Mouse (Mus musculus) embryonic facial prominence, embryonic 10.5 days (tissue): ENCODE measurements at regions not wholly inside any gene's neighbourhood (a gene's known extent, or its start where the extent isn't known, plus 50 kb on each side); places are given as distances from the start of the nearest gene placed in this dataset.

Source experiments
- DNase-seq: peaks from one replicate; pipeline ENCODE4 v3.0.0-alpha.2; 2017; ENCODE audit warnings: low spot score
- H3K27ac ChIP-seq: fragments of 300-500 bp; sonication (generic); replicated peaks from 2 replicates; pipeline ENCODE4 v1.5.1; 2016; ENCODE audit warnings: mild to moderate bottlenecking
- H3K27me3 ChIP-seq: fragments of 300-500 bp; sonication (generic); replicated peaks from 2 replicates; pipeline ENCODE4 v1.6.1; 2016; ENCODE audit warnings: low read depth, mild to moderate bottlenecking; ENCODE audit not compliant: poor library complexity, severe bottlenecking
- H3K36me3 ChIP-seq: fragments of 300-500 bp; sonication (generic); replicated peaks from 2 replicates; pipeline ENCODE4 v1.6.1; 2016; ENCODE audit warnings: mild to moderate bottlenecking, moderate library complexity
- H3K4me1 ChIP-seq: fragments of 300-500 bp; sonication (generic); 2 replicates; pipeline ENCODE4 v1.6.1; 2016
- H3K4me3 ChIP-seq: fragments of 300-500 bp; sonication (generic); 2 replicates; pipeline ENCODE4 v1.5.1; 2016; ENCODE audit warnings: mild to moderate bottlenecking, moderate library complexity
- H3K9me3 ChIP-seq: fragments of 300-500 bp; sonication (generic); 2 replicates; pipeline ENCODE4 v1.6.1; 2016; ENCODE audit warnings: mild to moderate bottlenecking
- WGBS: fragments of 180-500 bp; shearing (Covaris S2); methylation state at CpG from one replicate; pipeline ENCODE4 v1.1.7; 2016; 5-methylcytosine and 5-hydroxymethylcytosine counted together

- Histone ChIP-seq H3K27ac (no peak overlapping the region), H3K27me3 (no peaks in the 10 kb centered on the region), H3K4me3 (no peak overlapping the region), H3K4me1 (no peaks in the 10 kb centered on the region), H3K36me3 (no peaks in the 10 kb centered on the region), H3K9me3 (no peaks in the 10 kb centered on the region)
- WGBS = 65% methylated on average over 5 of the region's 5 CpGs
- DNase-seq = no peak
Measured at GRCm38 (mm10) chr5:54349775-54350332, 351.6 kb downstream of the Stim2 start.

- no peaks in the 10 kb centered on the region for H3K27me3 ChIP-seq
- no peak overlapping the region for H3K4me3 ChIP-seq
- DNase-seq = peak; percentile 8
- WGBS = 68% methylated on average over 4 of the region's 4 CpGs
- H3K36me3 ChIP-seq = no peaks in the 10 kb centered on the region
- no peaks in the 10 kb centered on the region for H3K9me3 ChIP-seq
- no peaks in the 10 kb centered on the region for H3K4me1 ChIP-seq
- H3K27ac ChIP-seq = no peak overlapping the region
Measured at GRCm38 (mm10) chr5:54356105-54356504, 357.8 kb downstream of the Stim2 start.

GRCm38 (mm10) chr5:54357501-54357900 lies 359.2 kb downstream of the Stim2 start:
- Histone ChIP-seq H3K4me3 (no peak overlapping the region), H3K27ac (no peak overlapping the region), H3K27me3 (no peaks in the 10 kb centered on the region), H3K4me1 (no peaks in the 10 kb centered on the region), H3K9me3 (no peaks in the 10 kb centered on the region), H3K36me3 (no peaks in the 10 kb centered on the region)
- 90% methylated on average over 4 of the region's 4 CpGs for WGBS
- no peak for DNase-seq

- Histone ChIP-seq H3K4me3 (no peak overlapping the region), H3K36me3 (no peaks in the 10 kb centered on the region), H3K27me3 (no peaks in the 10 kb centered on the region), H3K4me1 (no peaks in the 10 kb centered on the region), H3K9me3 (no peaks in the 10 kb centered on the region), H3K27ac (no peak overlapping the region)
- no peak for DNase-seq
- 90% methylated on average over 2 of the region's 2 CpGs for WGBS
Measured at GRCm38 (mm10) chr5:54358221-54358620, 359.9 kb downstream of the Stim2 start.
